Mouse (Mus musculus) cerebellum, postnatal 4 days (tissue): ENCODE measurements around the gene Dnajb11.

ENCODE experiments used
- DNase-seq, 2 experiments: peaks; one replicate each; pipeline ENCODE4 v3.0.0; 2022; ENCODE audit warnings: low spot score in 2 of 2, mixed read lengths in 1 of 2

The Dnajb11 gene

GRCm38 (mm10) chr16:22881487-22881886, 23.8 kb downstream of the Dnajb11 start:
- DNase-seq, result no peak

- no peak for DNase-seq
Measured at GRCm38 (mm10) chr16:22883441-22883840, 25.8 kb downstream of the Dnajb11 start.

DNA sequence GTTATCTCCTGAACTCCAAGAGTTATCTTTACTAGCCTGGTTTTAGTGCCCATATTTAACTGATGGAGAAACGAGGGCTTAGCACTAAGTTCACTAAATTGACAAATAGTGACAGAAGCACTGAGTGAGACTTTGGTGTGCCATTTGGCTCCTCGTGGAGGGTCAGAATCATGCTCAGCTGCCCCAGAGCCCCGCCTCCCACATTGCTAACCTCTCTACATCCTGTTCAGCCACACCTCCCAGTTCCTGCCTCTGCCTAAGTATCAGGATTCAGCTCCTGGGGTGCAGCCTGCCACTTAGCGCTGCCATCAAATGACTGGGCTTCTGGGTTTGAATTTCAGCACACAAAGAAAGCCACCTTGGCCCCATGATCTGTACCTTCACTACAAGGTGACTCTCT, 27.7 kb downstream of the Dnajb11 start:
- no peak for DNase-seq

DNA sequence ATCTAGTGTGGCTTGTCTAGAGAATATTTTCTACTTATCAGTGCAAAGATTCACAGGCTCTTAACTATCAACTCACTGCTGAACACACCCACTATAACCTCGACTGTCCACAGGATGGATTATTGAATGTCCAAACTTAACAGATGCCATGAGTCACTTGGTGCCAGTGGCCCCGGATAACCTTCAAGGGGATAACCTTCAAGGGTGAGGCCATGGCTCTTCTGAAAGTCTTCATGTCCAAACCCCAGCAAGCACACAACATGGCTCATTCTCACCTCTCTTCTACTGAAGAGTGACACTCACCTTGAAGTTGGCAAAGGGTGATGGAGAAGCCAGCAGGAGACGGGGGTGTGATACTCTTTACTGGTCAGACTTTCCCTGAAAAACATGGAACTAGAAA, 29.1 kb downstream of the Dnajb11 start:
- DNase-seq, result no peak

DNA sequence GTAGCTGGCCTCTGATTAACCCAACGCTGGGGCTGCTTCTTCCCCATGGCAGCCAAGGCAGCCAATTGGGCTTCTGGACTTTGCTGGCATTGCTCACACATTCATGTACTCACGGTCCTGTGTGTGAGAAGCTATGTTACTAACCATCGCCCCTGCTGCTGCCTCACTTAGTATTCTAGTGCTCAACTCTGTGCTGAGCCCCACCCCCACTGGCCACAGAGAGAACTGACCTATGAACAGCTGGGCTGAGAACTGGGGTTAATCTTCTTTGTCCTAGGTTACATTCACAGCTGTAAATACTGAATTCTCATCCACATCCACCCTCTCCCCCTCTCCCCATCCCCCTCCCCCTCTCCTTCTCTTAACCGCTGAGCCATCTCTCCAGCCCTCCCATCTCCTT, 31.2 kb downstream of the Dnajb11 start:
- no peak for DNase-seq

GRCm38 (mm10) chr16:22889716-22890115, 32.1 kb downstream of the Dnajb11 start:
- DNase-seq, result no peak

- no peak for DNase-seq
Measured at GRCm38 (mm10) chr16:22890683-22891510, 33.3 kb downstream of the Dnajb11 start, which contains the start of gene Ahsg. TSS of gene Ahsg (plus strand) at chr16:22891277.

GRCm38 (mm10) chr16:22891733-22892154, 34.1 kb downstream of the Dnajb11 start:
- DNase-seq, result no peak

DNA sequence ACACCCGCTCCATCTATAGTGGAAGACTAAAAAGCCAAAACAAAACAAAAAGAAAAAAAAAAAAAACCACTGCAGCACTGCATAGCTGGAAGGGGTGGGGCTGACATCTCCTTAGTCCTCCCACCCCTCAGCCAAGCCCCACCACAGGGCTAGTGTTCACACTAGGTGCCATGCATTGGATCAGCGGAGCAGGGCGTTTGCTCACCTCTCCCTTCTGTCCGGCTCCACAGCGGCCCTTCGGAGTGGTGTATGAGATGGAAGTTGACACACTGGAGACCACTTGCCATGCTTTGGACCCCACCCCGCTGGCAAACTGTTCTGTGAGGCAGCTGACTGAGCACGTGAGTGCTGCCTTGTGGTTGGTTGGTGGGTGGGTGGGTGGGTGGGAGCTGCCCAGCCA, 36.5 kb downstream of the Dnajb11 start:
- no peak for DNase-seq

DNA sequence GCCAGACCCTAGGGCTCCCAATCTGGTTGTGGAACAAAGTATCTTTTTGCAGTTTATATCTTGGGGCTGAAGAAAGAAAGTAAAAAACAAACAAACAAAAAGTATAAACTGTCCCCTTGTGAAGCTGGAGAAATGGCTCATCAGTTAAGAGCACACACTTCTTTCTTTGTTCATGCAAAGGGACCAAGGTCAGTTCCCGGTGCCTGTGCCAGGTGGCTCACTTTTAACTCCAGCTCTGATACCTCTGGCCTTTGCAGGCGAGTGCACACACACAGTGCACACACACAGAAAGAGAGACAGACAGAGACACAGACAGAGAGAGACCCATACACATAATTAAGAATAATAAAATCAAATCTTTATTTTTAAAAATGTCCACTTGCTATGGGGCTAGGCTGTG, 39.0 kb downstream of the Dnajb11 start:
- no peak for DNase-seq

- DNase-seq, result no peak
Measured at GRCm38 (mm10) chr16:22899346-22899745, 41.7 kb downstream of the Dnajb11 start.

DNA sequence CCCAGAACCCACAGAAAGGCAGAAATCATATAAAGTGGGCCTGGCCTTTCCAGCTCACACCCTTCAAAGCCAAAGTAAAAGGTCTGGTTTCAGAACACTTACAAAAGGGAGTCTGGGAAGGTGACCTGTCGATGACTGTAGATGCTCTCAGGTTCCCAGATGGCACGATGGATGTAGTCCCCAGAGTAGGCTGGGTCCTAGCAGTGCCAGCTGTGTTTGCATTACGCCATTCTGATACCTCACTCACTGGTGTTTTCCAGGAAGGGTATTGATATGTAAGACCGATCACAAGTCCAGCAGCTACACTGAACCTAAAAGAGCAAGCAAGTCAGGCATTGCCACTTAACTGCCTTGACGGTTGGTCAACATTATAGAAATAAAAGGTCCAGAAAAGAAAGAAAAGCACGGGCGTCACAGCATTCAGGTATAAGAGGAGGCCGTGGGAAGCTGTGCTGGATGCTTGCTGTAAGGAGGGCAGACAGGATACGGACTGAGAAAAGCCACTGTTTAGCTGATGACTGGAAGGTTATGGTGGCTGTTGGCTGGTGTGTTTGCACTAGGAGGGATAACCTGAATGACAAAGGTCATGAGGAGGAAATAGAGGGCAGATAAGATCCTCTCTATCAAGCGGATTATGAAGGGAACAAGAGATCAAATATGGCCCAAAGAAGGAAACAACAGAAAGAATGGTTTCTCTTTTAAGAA, 42.4 kb downstream of the Dnajb11 start:
- DNase-seq, result no peak

DNA sequence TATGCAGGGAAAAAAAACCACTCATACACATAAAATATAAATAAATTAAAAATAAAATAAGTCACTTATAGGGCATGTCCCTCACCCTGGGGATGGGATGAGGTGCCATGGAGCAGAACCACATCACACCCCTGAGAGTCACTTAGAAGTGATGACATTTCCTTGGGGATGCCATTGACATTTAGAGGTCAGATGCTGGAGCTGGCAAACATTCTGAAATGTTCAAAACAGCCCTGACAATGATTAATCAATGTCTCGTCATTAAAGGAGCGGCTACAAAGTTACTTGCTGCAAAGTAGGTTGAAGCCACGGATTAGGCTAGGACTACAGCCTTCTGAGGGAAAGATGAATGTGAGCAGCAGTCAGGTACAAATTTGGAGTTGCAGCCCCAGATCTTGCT, 43.7 kb downstream of the Dnajb11 start:
- DNase-seq, result no peak

GRCm38 (mm10) chr16:22909290-22909689, 51.6 kb downstream of the Dnajb11 start:
- DNase-seq, result no peak

GRCm38 (mm10) chr16:22911986-22912385, 54.3 kb downstream of the Dnajb11 start:
- DNase-seq, result no peak

- no peak for DNase-seq
Measured at GRCm38 (mm10) chr16:22912886-22913285, 55.2 kb downstream of the Dnajb11 start.

DNA sequence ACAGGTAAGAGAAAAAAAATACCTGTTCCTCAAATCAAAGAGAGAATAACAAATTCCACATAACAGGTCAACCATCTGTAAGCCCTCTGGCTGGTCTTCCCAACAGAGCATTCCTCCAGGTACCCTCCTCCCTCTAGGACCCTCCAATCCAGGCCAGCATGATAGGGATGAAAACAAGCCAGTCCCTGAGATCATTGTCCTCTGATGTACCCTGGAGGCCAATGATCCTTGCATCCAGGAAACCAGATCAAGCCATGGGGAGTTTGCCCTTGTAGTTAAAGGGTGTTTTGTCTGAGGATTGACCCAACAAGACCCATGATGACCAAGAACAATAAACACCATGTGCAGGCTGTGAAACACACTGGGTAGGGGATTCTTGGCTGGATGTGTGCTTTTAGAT, 56.6 kb downstream of the Dnajb11 start:
- DNase-seq, result no peak

- no peak for DNase-seq
Measured at GRCm38 (mm10) chr16:22918034-22918433, 60.4 kb downstream of the Dnajb11 start, which contains the start of gene Fetub. TSS of gene Fetub (plus strand) at chr16:22918334.

- DNase-seq, result no peak
Measured at GRCm38 (mm10) chr16:22918664-22919312, 61.1 kb downstream of the Dnajb11 start.

DNA sequence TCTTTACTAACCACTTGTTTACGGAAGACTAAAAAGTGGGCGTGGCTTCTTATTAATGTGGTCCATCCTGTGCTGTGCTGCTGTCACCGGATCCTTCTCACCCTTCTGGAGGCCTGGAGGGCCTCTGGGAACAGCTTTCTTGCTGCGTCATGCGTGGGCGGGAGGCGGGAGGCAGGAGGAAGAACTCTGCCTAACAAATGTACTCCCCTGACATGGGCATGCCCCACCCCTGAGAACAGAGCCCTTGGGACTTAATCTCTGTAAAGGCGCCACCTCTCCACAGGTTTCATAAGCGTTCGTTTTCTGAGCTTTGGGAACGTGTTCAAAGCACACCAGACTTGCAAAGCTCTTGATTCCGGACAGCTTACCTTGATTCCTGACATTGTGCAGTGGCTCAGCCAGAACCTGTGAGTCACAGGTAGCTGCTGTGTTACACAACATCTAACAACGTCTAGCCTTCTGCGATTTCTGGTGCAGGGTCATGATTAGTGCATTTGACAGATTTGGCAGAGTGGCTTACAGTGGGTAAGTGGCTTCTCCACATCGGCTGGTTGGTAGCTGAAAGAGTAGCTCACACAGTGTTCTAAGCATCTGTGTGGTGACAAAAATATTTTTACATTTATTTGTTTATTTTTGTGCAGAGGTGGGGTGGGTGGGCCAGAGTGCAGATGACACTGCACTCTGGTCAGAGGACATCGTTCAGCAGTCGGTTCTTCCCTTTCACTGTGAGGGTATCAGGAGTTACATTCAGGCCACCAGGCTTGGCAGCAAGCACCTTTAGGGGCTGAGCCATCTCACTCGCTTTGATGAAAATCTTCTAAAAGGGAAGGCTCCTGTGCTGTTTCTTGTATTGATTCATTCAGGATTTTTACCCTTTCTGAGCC, 62.6 kb downstream of the Dnajb11 start:
- no peak for DNase-seq

DNA sequence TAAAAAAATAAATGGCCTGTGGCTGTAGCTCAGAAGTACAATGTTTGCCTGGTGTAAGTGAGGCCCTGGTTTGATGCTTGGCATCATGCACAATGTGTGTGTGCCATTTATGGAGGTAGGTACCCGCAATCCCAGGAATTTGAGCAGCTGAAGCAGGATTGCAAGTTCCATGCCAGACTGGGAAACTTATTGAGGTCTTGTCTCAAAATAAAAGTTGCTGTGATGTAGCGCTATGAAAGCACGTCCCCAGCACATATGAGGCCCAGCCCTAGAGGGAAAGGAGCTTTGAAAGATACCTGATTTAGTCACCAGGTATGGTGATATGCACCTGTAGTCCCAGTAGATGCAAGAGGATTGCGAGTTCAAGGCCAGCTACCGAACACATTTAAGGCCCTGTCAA, 64.1 kb downstream of the Dnajb11 start:
- DNase-seq, result no peak
